Mouse (Mus musculus) kidney, adult 10 weeks (tissue): ENCODE data around the gene Lrguk. TPM values are rescaled to one million over a fixed set of nuclear protein-coding genes. Genes with fewer than 3 reads are reported as not detected.

Experiments used
- polyA plus RNA-seq: library from polyadenylated mRNA; stranded (reverse); fragments of 350-450 nt; fragmentation: Illumina TruSeq; extraction: RNeasy Lipid Tissue Mini Kit (QIAGEN cat#74804); gene quantifications from one replicate; pipeline ENCODE4 v1.2.3, GENCODE M21; 2014; ENCODE audit warnings: low read depth, low replicate concordance

Lrguk gene
- polyA plus RNA-seq, result 0.49 TPM

GRCm38 (mm10) chr6:34028933-34029745 lies at the start of gene Lrguk:
Gene Lrguk, plus strand, starts transcription at chr6:34029448.

GRCm38 (mm10) chr6:34176864-34177247 lies 147.6 kb downstream of the Lrguk start, which contains the start of gene Slc35b4:
Gene Slc35b4, minus strand, starts transcription at chr6:34177111.

Other genes starting within 250 kb of the Lrguk start
- 56.2 TPM for gene Slc35b4, start 147.7 kb downstream of the Lrguk start, polyA plus RNA-seq